Mouse (Mus musculus): Measurements from ENCODE around the gene Gjb3. TPM values are rescaled to one million over a fixed set of nuclear protein-coding genes. Genes with fewer than 3 reads are reported as not detected.

Gjb3 gene
- polyA plus RNA-seq, 1 experiment = 0.48 TPM

DNA sequence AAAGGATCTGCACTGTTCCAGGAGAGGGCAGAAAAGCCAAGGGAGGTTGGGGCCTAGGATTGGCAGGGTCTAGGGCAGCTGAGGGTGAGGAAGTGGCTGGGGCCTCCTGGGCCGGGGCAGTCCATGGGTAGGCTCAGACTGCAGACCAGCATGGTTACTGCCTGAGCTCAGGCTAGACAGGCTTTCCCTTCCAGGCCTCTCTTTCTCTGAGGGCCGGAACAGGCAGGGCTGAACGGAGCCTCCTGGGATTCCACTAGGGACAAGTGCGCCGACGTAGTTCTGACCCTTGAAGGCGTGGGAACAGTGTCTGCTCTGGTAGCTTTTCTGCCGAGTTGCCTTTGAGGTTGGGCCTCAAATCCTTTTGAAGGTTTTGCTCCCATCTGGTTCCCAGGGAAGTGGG, 14.9 kb downstream of the Gjb3 start:
- TF ChIP-seq CTCF (IDR thresholded peaks at IDR 0.05; ENCODE audit: borderline replicate concordance, extremely low read depth, insufficient read depth, insufficient read length) (no peak), POLR2A (IDR thresholded peaks at IDR 0.05; ENCODE audit: borderline replicate concordance, extremely low read depth, insufficient read depth, insufficient read length, poor library complexity, severe bottlenecking) (no peak)
- DNase-seq (ENCODE audit: low read depth) = no peak

DNA sequence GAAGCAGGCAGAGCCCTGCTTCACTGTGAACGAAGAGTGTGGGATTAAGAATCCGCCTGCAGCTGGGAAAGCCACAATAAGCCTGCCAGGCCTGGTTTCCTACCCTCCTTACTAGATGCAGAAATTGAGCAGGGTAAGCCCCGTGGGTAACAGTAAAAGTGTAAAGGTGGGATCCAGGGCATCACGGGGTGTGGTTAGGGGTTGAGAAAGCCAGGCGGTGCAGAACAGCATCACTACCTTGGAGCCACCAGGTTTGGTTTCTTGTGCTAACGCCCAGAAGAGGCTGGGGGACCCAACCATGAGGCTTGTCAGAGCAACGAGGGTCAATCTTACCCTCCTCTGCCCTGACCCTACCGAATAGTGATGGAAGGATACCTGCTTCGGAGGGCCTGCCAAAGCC, 16.1 kb downstream of the Gjb3 start:
- no peak for TF ChIP-seq POLR2A (IDR thresholded peaks at IDR 0.05; ENCODE audit: borderline replicate concordance, extremely low read depth, insufficient read depth, insufficient read length, poor library complexity, severe bottlenecking)
- no peak for TF ChIP-seq CTCF (IDR thresholded peaks at IDR 0.05; ENCODE audit: borderline replicate concordance, extremely low read depth, insufficient read depth, insufficient read length)
- DNase-seq (ENCODE audit: low read depth) = no peak

DNA sequence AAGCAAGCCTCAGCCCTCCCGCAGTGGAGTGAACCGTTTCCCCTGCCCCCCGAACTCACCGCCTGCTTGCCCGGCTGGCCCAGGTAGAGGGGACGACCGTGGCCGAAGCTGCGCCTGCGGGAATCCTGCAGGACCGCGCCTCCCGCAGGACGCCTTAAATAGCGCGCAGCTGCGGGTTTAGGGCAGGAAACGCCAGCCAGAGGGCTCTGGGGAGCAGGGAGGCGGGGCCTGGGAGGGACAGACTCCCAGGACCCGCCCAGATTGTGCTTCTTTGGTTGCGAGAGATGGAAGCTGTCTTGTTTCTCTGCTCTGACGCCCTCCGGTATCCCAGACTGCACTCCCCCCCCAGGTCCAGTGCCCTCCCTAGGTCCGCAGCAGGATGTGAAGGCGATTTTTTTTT, 16.8 kb downstream of the Gjb3 start, which contains the start of gene Gja4:
Gja4 (minus strand) TSS at position 179 of the 400 bp plus-strand sequence.
- peak; percentile 87 for DNase-seq (ENCODE audit: low read depth)
- 0 out of 2 replicates have a peak, but pooled peaks have one; percentile 8 for TF ChIP-seq POLR2A (IDR thresholded peaks at IDR 0.05; ENCODE audit: borderline replicate concordance, extremely low read depth, insufficient read depth, insufficient read length, poor library complexity, severe bottlenecking)
- TF ChIP-seq CTCF (IDR thresholded peaks at IDR 0.05; ENCODE audit: borderline replicate concordance, extremely low read depth, insufficient read depth, insufficient read length) = peak; percentile 24; the same call in 1 of the 2 replicates

DNA sequence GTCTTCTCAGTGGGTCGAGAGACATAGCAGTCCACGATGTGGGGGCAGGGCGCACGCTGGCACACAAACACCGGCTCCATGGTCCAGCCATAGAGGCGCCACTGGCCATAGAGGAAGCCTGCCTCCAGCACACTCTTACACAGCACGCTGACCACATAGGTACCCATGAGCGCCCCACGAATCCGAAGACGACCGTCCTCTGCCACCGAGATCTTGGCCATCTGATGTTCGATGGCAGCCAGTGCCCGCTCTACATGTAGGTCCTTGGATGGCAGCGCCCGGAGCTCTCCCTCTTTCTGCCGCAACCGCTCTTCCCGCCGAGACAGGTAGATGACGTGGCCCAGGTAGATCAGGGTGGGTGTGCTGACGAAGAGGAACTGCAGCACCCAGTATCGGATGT, 18.3 kb downstream of the Gjb3 start:
- TF ChIP-seq CTCF (IDR thresholded peaks at IDR 0.05; ENCODE audit: borderline replicate concordance, extremely low read depth, insufficient read depth, insufficient read length) (no peak), POLR2A (IDR thresholded peaks at IDR 0.05; ENCODE audit: borderline replicate concordance, extremely low read depth, insufficient read depth, insufficient read length, poor library complexity, severe bottlenecking) (no peak)

DNA sequence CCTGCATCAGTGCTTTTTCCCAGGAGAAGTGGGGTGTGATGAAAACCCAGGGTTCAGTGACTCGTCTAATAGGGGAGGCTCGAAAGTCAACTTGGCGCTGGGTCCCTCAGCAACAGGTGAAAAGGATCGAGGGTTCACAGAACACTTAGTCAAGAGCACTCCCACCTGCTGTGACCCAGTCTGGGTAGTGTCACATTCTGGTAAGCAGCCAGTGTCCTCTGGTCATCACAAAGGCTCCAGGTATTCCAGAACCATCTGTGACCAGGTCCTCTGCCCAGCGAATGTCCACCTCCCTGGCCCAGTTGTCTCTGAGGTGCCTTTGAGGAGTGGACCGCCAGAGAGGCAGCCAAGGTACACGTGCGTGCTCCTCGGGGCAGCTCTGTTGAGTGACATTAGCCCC, 19.1 kb downstream of the Gjb3 start:
- DNase-seq (ENCODE audit: low read depth) = no peak
- no peak for TF ChIP-seq CTCF (IDR thresholded peaks at IDR 0.05; ENCODE audit: borderline replicate concordance, extremely low read depth, insufficient read depth, insufficient read length)
- no peak for TF ChIP-seq POLR2A (IDR thresholded peaks at IDR 0.05; ENCODE audit: borderline replicate concordance, extremely low read depth, insufficient read depth, insufficient read length, poor library complexity, severe bottlenecking)

More for the DNA sequence above, 18.3 kb downstream of the Gjb3 start:
- DNase-seq (ENCODE audit: low read depth) = no peak

DNA sequence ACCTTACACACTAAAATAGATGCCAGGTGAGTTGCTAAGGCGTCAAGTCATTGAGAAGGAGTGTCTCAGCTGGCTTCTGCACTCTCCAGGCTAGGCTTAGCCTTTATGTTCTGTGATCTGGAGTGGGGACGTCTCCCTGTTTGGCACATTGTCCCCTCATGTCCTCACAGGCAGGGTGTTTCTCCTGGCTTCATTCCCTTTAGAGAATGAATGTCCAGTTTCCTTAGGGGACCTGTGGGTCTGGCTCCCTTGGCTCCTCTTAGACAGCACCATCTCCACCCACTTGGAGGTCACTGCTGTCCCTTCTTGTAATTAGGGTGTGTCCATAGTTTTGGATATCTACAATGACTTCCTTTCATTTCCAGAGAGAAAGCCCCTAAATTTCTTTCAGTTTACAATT, 23.7 kb downstream of the Gjb3 start:
- DNase-seq (ENCODE audit: low read depth) = no peak
- TF ChIP-seq CTCF (IDR thresholded peaks at IDR 0.05; ENCODE audit: borderline replicate concordance, extremely low read depth, insufficient read depth, insufficient read length) = no peak
- no peak for TF ChIP-seq POLR2A (IDR thresholded peaks at IDR 0.05; ENCODE audit: borderline replicate concordance, extremely low read depth, insufficient read depth, insufficient read length, poor library complexity, severe bottlenecking)

DNA sequence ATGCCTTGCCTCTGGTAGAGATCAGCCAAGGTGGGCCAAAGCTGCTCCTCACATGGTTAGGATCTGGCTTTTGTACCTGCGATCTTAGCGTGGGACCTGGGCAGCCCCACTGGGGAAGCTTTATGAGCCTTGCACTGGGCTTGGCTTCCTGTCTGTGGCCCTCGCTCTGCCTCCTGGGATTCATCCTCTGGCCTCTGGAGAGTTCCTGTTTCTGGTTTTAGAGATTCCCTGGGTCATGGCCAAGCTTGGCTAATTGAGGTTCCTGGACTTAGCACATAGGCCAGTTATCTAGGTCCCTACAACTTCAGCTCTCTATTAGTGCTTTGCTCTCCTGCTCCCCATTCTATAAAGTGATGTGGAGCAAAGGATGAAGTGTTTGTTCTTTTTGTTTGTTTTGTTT, 26.8 kb downstream of the Gjb3 start:
- no peak for DNase-seq (ENCODE audit: low read depth)
- no peak for TF ChIP-seq POLR2A (IDR thresholded peaks at IDR 0.05; ENCODE audit: borderline replicate concordance, extremely low read depth, insufficient read depth, insufficient read length, poor library complexity, severe bottlenecking)
- no peak for TF ChIP-seq CTCF (IDR thresholded peaks at IDR 0.05; ENCODE audit: borderline replicate concordance, extremely low read depth, insufficient read depth, insufficient read length)

DNA sequence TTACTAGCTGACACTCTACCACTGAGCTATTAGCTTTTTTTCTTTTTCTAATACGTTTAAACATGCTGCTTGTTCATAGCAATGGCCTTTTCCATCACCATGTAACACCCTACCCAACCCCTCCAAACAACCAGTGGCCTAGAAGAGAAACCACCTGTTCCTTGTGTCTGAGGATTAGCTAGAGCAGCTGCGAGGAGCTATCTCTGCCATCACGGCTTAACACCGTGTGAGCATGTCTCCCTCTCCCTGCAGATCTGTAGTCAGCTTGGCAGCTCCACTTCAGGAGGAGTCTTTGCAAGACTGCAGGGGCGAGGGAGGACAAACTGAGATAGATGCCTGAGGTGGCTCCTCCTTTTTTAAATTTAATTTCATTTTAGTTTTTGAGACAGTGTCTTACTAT, 30.1 kb downstream of the Gjb3 start:
- no peak for DNase-seq (ENCODE audit: low read depth)
- TF ChIP-seq CTCF (IDR thresholded peaks at IDR 0.05; ENCODE audit: borderline replicate concordance, extremely low read depth, insufficient read depth, insufficient read length) = no peak
- TF ChIP-seq POLR2A (IDR thresholded peaks at IDR 0.05; ENCODE audit: borderline replicate concordance, extremely low read depth, insufficient read depth, insufficient read length, poor library complexity, severe bottlenecking) = no peak

DNA sequence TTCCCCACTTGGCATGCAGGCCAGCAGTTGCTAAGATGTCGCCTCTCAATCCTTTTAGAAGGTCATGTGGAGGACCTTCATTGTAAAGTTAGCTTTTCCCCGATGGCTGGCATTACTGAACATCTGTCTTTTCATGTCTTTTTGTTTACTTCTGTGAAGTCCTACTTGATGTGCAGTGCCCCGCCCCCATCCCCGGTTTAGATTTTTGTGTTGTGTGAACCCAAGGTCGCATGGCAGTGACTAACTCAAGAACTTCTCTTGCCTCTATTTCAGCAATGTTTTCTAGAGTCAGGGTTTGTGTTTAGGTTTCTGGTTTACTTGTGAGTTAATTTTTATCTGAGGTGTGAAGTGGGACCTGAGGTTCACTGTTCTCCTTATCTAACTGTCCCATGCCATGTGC, 38.0 kb downstream of the Gjb3 start:
- no peak for DNase-seq (ENCODE audit: low read depth)

DNA sequence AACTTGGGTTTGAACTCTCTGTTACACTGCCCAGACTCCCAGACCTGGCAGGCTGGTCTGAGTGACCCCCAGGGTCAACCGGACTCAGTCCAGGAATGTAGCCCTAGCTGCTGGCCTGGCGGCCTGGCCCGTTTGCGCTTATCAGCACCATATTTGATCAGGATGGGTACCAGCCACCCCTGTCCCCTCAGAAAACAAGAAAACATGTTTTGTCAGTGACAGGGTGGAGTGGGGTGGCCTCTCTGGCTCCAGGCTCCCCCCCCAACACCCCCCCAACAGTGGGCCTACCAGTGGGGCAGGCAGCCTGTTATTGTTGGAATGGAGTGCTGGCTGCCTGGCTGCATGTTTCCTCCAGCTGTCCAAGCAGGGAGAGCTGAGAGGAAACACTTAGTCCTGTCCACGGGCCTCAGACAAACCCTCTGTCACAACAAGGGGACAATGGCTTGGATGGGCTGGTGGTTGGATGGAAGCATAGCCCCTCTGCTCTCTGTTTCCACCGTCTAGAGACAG, 41.5 kb downstream of the Gjb3 start:
- DNase-seq (ENCODE audit: low read depth) = no peak
- no peak for TF ChIP-seq CTCF (IDR thresholded peaks at IDR 0.05; ENCODE audit: borderline replicate concordance, extremely low read depth, insufficient read depth, insufficient read length)
- no peak for TF ChIP-seq POLR2A (IDR thresholded peaks at IDR 0.05; ENCODE audit: borderline replicate concordance, extremely low read depth, insufficient read depth, insufficient read length, poor library complexity, severe bottlenecking)

More for the DNA sequence above, 38.0 kb downstream of the Gjb3 start:
- TF ChIP-seq POLR2A (IDR thresholded peaks at IDR 0.05; ENCODE audit: borderline replicate concordance, extremely low read depth, insufficient read depth, insufficient read length, poor library complexity, severe bottlenecking) = no peak
- TF ChIP-seq CTCF (IDR thresholded peaks at IDR 0.05; ENCODE audit: borderline replicate concordance, extremely low read depth, insufficient read depth, insufficient read length) = no peak

DNA sequence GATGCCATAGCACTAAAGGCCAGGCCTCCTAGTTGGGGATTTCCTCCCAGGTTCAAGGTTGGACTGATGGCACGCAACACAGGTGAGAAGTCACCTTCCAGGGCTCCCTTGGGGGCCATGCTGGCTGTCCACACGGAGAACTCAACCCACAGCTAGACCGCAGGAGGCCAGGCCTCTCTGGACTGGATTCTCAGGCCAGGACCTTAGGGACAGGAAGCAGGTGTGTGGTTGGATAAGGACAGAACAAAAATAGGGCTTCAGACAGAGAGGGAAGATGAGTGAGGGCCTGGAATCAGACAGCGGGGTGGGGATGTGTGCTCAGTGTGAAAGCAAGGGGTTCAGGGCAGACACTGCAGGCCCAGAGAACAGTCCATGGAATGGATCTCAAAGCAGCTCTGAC, 43.7 kb downstream of the Gjb3 start:
- DNase-seq (ENCODE audit: low read depth) = no peak
- TF ChIP-seq POLR2A (IDR thresholded peaks at IDR 0.05; ENCODE audit: borderline replicate concordance, extremely low read depth, insufficient read depth, insufficient read length, poor library complexity, severe bottlenecking) (no peak), CTCF (IDR thresholded peaks at IDR 0.05; ENCODE audit: borderline replicate concordance, extremely low read depth, insufficient read depth, insufficient read length) (no peak)

DNA sequence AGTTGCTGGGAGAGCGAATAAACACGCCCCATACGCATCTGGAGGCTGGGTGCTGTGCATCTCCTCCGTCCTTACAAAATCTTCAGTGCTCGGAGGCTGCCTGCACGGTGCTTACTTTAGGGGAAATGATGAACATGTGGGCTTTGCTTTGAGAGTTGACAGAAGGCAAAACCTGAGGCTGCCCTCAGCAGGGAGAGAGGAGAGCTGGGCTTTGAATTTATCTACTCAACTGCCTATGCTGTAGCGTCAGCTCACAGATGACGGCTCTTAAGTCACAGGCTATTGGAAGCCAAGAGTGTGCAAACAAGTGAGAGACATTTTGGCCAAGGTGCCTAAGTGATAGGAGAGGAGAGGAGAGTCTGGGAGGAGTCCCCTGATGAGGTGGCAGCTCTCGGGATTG, 51.4 kb downstream of the Gjb3 start:
- no peak for DNase-seq (ENCODE audit: low read depth)
- no peak for TF ChIP-seq POLR2A (IDR thresholded peaks at IDR 0.05; ENCODE audit: borderline replicate concordance, extremely low read depth, insufficient read depth, insufficient read length, poor library complexity, severe bottlenecking)
- no peak for TF ChIP-seq CTCF (IDR thresholded peaks at IDR 0.05; ENCODE audit: borderline replicate concordance, extremely low read depth, insufficient read depth, insufficient read length)

All from brain, embryonic 14.5 days (tissue).